In genomic region chr9:72467551-72468407, GRCm38 (mm10) we compare ENCODE assay signal across 1 mouse cellular context.
A peak's percentile ranks its signal among the peaks of the same experiment; 100 is the strongest.
TF ChIP-seq lines count a peak whose summit lies in the region.

No protein-coding gene starts in this region.

TF ChIP-seq in CH12.LX, 34 proteins besides CTCF, POLR2A, EP300 and RAD21 (continued from another document):
- TF ChIP-seq TBP (conservative IDR thresholded peaks at IDR 0.05; ENCODE audit: low read depth, low read length) (no peak), JUND (conservative IDR thresholded peaks at IDR 0.05; ENCODE audit: low read depth, low read length) (peak; percentile 82), UBTF (IDR thresholded peaks at IDR 0.05; ENCODE audit: low read depth, low read length) (no peak), IRF4 (IDR thresholded peaks at IDR 0.05; ENCODE audit: low read depth, low read length) (peak; percentile 97), SIN3A (IDR thresholded peaks at IDR 0.05; ENCODE audit: low read length) (peak; percentile 89), NELFE (IDR thresholded peaks at IDR 0.05; ENCODE audit: low read depth, low read length) (no peak), ZC3H11A (IDR thresholded peaks at IDR 0.05; ENCODE audit: low read depth, low read length) (no peak), KAT2A (IDR thresholded peaks at IDR 0.05; ENCODE audit: insufficient replicate concordance, low read length) (no peak), PAX5 (IDR thresholded peaks at IDR 0.05; ENCODE audit: low read length) (no peak), HCFC1 (IDR thresholded peaks at IDR 0.05; ENCODE audit: low read depth, low read length) (0 out of 2 replicates have a peak, but pooled peaks have one; percentile 19), E2F4 (IDR thresholded peaks at IDR 0.05; ENCODE audit: insufficient replicate concordance, low read depth, low read length) (0 out of 2 replicates have a peak, but pooled peaks have one; percentile 13), MEF2A (IDR thresholded peaks at IDR 0.05; ENCODE audit: borderline replicate concordance, low read depth, low read length) (peak; percentile 29; the same call in 1 of the 2 replicates), MAFK (IDR thresholded peaks at IDR 0.05; ENCODE audit: insufficient replicate concordance, low read length) (peak; percentile 8; the same call in 1 of the 2 replicates), ETS1 (conservative IDR thresholded peaks at IDR 0.05; ENCODE audit: low read depth, low read length) (peak; percentile 15; the same call in 1 of the 2 replicates), TCF12 (IDR thresholded peaks at IDR 0.05; ENCODE audit: low read depth, low read length) (peak; percentile 13; the same call in 1 of the 2 replicates), ZMIZ1 (IDR thresholded peaks at IDR 0.05; ENCODE audit: low read depth, low read length) (no peak), MXI1 (IDR thresholded peaks at IDR 0.05; ENCODE audit: low read depth, low read length) (peak; percentile 74), MAX (IDR thresholded peaks at IDR 0.05; ENCODE audit: low read length) (no peak; the same call in 1 of the 2 replicates), NRF1 (IDR thresholded peaks at IDR 0.05; ENCODE audit: low read depth, low read length) (peak; percentile 40; the same call in 1 of the 2 replicates), BHLHE40 (IDR thresholded peaks at IDR 0.05; ENCODE audit: low read depth, low read length) (0 out of 2 replicates have a peak, but pooled peaks have one; percentile 29), CHD1 (IDR thresholded peaks at IDR 0.05; ENCODE audit: low read depth, low read length) (peak; percentile 85; the same call in 1 of the 2 replicates), RCOR1 (conservative IDR thresholded peaks at IDR 0.05; ENCODE audit: low read depth, low read length) (peak; percentile 87), SMC3 (IDR thresholded peaks at IDR 0.05; ENCODE audit: low read depth, low read length) (peak; percentile 65), ZNF384 (IDR thresholded peaks at IDR 0.05; ENCODE audit: low read depth, low read length) (no peak), JUN (IDR thresholded peaks at IDR 0.05; ENCODE audit: insufficient read depth, low read depth, low read length) (0 out of 2 replicates have a peak, but pooled peaks have one; percentile 44)
TF ChIP-seq in CH12.LX: peak in this region for 17.
